Mouse (Mus musculus) cortical plate, adult 2 months (tissue): ENCODE results near the gene Tmem165. TPM values are rescaled to one million over a fixed set of nuclear protein-coding genes. Genes with fewer than 3 reads are reported as not detected.

Experiments
- H3K27ac ChIP-seq: fragments of 200-500 bp; 2 replicates; pipeline ENCODE4 v1.5.1; 2012; ENCODE audit warnings: low read length, control low read depth, inconsistent platforms; ENCODE audit not compliant: insufficient read depth
- H3K4me1 ChIP-seq: fragments of 200-500 bp; 2 replicates; pipeline ENCODE4 v1.6.1; 2011; ENCODE audit warnings: low read length; ENCODE audit not compliant: control insufficient read depth, insufficient read depth
- H3K4me3 ChIP-seq: fragments of 200-500 bp; 2 replicates; pipeline ENCODE4 v1.5.1; 2011; ENCODE audit warnings: mild to moderate bottlenecking, low read length, control low read depth; ENCODE audit not compliant: insufficient read depth
- CTCF ChIP-seq: fragments of 200-500 bp; IDR thresholded peaks from 2 replicates; pipeline ENCODE4 v1.5.1; 2011; ENCODE audit warnings: mild to moderate bottlenecking, control low read depth, low read length; ENCODE audit not compliant: insufficient read depth; ENCODE audit errors: extremely low read depth
- POLR2A ChIP-seq: fragments of 200-500 bp; IDR thresholded peaks from 2 replicates; pipeline ENCODE4 v1.6.1; 2011; ENCODE audit warnings: mild to moderate bottlenecking, low read length, control low read depth; ENCODE audit not compliant: insufficient read depth; ENCODE audit errors: extremely low read depth
- polyA plus RNA-seq: library from polyadenylated mRNA; depleted of rRNA; stranded (reverse); fragments of >200 nt; gene quantifications from 2 replicates; pipeline ENCODE4 v1.2.3, GENCODE M21; 2012; rRNA removed

The Tmem165 gene
- polyA plus RNA-seq, 1 experiment, result 38.1 TPM

DNA sequence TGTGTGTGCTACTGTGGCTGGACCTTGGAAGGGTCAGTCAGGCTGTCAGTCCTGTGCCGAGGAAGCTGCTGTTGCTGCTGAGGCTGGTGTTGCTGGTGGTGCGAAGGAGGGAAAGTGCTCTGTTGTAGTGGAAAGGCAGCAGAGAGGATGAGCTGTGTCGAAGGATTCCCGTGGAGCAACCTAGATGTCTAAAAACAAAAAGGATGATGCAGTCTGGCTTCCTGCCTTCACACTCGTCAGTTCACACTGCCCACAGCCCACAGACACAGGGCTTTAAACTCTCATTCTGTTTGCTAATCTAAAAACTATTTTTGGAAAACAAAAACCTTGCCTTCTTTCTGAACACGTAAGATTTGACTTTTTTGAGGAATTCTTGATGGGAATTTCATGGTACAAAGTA lies 33.0 kb downstream of the Tmem165 start:
- Histone ChIP-seq H3K4me1 (peaks cover 2% of the 10 kb centered on the region; the same call in 1 of the 2 replicates), H3K27ac (no peak overlapping the region), H3K4me3 (no peak overlapping the region)
- TF ChIP-seq CTCF (no peak), POLR2A (no peak)

GRCm38 (mm10) chr5:76231171-76231855 lies 47.6 kb downstream of the Tmem165 start:
- Histone ChIP-seq H3K4me3 (no peak overlapping the region), H3K4me1 (no peaks in the 10 kb centered on the region), H3K27ac (no peak overlapping the region)
- TF ChIP-seq CTCF, result no peak
- no peak for TF ChIP-seq POLR2A

DNA sequence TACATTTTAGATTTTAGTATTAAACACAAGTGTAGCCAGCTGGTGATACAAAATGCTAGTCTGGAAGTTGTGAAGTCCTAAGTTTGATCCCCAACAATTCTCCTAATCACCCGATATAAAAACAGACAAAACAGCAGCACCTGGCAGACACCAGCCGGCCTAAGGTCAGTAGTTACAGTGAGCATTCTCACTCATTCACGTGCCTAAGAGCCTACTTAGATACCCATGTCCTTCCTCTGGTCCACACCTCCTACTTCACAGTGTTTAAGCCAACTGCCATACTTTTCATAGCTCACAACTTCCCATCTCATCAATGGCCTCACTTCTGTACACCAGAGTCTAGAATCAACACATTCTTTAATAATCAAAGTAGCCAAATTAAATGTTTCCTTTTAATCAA lies 59.6 kb downstream of the Tmem165 start:
- Histone ChIP-seq H3K4me1 (no peaks in the 10 kb centered on the region), H3K4me3 (no peak overlapping the region), H3K27ac (no peak overlapping the region)
- TF ChIP-seq POLR2A, result no peak
- TF ChIP-seq CTCF, result no peak

DNA sequence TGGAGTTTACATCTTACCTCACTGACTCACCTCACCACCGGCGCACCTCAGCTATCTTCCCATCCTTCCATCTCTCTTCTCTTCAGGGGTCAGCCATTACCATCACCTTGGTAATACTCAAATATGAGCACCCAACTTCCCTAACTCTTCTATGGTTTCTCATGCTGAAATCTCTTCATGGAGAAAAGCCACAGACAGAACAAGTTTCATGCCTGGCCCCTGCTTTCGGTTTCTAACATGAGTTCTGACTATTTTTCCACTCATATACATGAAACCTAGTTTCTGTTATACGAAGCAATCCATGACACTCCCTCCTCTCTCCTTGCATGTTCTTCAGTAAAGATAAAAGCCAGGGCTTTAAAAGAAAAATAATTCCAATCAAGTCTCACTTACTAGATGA lies 60.2 kb downstream of the Tmem165 start:
- Histone ChIP-seq H3K4me1 (no peaks in the 10 kb centered on the region), H3K27ac (no peak overlapping the region), H3K4me3 (no peak overlapping the region)
- no peak for TF ChIP-seq POLR2A
- no peak for TF ChIP-seq CTCF

GRCm38 (mm10) chr5:76244430-76244829 lies 60.8 kb downstream of the Tmem165 start:
- H3K27ac ChIP-seq, result no peak overlapping the region
- H3K4me3 ChIP-seq, result no peak overlapping the region
- H3K4me1 ChIP-seq, result no peaks in the 10 kb centered on the region
- TF ChIP-seq POLR2A, result no peak
- TF ChIP-seq CTCF, result no peak

DNA sequence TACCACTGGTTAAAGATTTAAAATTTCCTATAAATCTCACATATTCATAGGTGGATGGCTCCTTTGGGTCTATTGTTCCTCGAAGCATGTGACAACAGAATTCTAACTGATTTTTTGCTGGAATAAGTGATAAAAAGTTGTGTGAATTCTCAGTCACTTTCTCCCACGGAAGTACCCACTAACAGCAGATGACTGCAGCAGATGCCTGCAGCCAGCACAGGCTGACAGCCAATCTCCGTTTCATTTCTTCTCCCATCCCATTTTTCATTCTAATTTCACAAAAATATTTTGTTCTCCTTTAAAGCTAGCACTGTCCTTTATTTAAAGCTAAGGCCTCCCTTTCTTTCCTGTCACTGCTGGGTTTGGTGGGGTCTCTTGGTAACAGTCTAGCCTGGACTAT lies 61.7 kb downstream of the Tmem165 start:
- H3K4me3 ChIP-seq, result no peak overlapping the region
- TF ChIP-seq CTCF (no peak), POLR2A (no peak)
- H3K4me1 ChIP-seq, result no peaks in the 10 kb centered on the region
- 0 out of 2 replicates have a peak overlapping the region, but pooled peaks have one; percentile 50 for H3K27ac ChIP-seq

GRCm38 (mm10) chr5:76246539-76246938 lies 62.9 kb downstream of the Tmem165 start:
- Histone ChIP-seq H3K27ac (no peak overlapping the region), H3K4me1 (no peaks in the 10 kb centered on the region), H3K4me3 (no peak overlapping the region)
- no peak for TF ChIP-seq POLR2A
- no peak for TF ChIP-seq CTCF

- H3K4me1 ChIP-seq, result no peaks in the 10 kb centered on the region
- no peak overlapping the region for H3K4me3 ChIP-seq
- no peak overlapping the region for H3K27ac ChIP-seq
- TF ChIP-seq CTCF, result no peak
- TF ChIP-seq POLR2A, result no peak
Measured at GRCm38 (mm10) chr5:76250948-76251347, 67.3 kb downstream of the Tmem165 start.

Other genes with a start within 250 kb of the Tmem165 start
- 7.3 and 9.1 TPM in 2 replicates for gene Kdr, start 205.4 kb upstream of the Tmem165 start, polyA plus RNA-seq
- gene Srd5a3, start 43.6 kb upstream of the Tmem165 start, polyA plus RNA-seq, result 24.5 and 26.6 TPM in 2 replicates
- gene Clock, start 120.9 kb downstream of the Tmem165 start, polyA plus RNA-seq, result 23.6 and 23.8 TPM in 2 replicates
- gene Pdcl2, start 147.3 kb downstream of the Tmem165 start, polyA plus RNA-seq, result not detected in 2 replicates
- not detected in 2 replicates for gene Nmu, start 179.9 kb downstream of the Tmem165 start, polyA plus RNA-seq